Mouse (Mus musculus) neural tube, embryonic 11.5 days (tissue): ENCODE measurements around the gene Rora. TPM values are rescaled to one million over a fixed set of nuclear protein-coding genes. Genes with fewer than 3 reads are reported as not detected.
A peak's percentile ranks its signal among the peaks of the same experiment; 100 is the strongest.

Source experiments
- ATAC-seq: fragments of 200-750 bp; cut with Nextera tagmentation; 2 replicates; pipeline ENCODE4 v1.8.0; 2017; ENCODE audit warnings: moderate number of reproducible peaks, mild to moderate bottlenecking, moderate TSS enrichment, moderate library complexity; ENCODE audit not compliant: insufficient read depth, low FRiP score, low TSS enrichment
- DNase-seq: peaks from one replicate; pipeline ENCODE4 v3.0.0-alpha.2; 2015; ENCODE audit warnings: low spot score
- H3K27ac ChIP-seq: fragments of 300-500 bp; sonication (generic); 2 replicates; pipeline ENCODE4 v1.5.1; 2014; ENCODE audit warnings: low read depth, mild to moderate bottlenecking, low read length
- H3K27me3 ChIP-seq: fragments of 300-500 bp; sonication (generic); 2 replicates; pipeline ENCODE4 v1.6.1; 2014; ENCODE audit warnings: mild to moderate bottlenecking, low read length, mixed read lengths; ENCODE audit not compliant: control insufficient read depth, insufficient read depth
- H3K36me3 ChIP-seq: fragments of 300-500 bp; sonication (generic); 2 replicates; pipeline ENCODE4 v1.6.1; 2014; ENCODE audit warnings: mild to moderate bottlenecking, low read length, moderate library complexity, mixed read lengths; ENCODE audit not compliant: control insufficient read depth, insufficient read depth
- H3K4me1 ChIP-seq: fragments of 300-500 bp; sonication (generic); 2 replicates; pipeline ENCODE4 v1.6.1; 2014; ENCODE audit warnings: low read length, mixed read lengths; ENCODE audit not compliant: control insufficient read depth, insufficient read depth
- H3K4me2 ChIP-seq: fragments of 300-500 bp; sonication (generic); 2 replicates; pipeline ENCODE4 v1.6.1; 2014; ENCODE audit warnings: low read depth, mild to moderate bottlenecking, moderate library complexity
- H3K4me3 ChIP-seq: fragments of 300-500 bp; sonication (generic); 2 replicates; pipeline ENCODE4 v1.5.1; 2014; ENCODE audit warnings: low read depth, low read length
- H3K9ac ChIP-seq: fragments of 300-500 bp; sonication (generic); 2 replicates; pipeline ENCODE4 v1.6.1; 2014; ENCODE audit warnings: mild to moderate bottlenecking, low read length
- H3K9me3 ChIP-seq: fragments of 300-500 bp; sonication (generic); 2 replicates; pipeline ENCODE4 v1.6.1; 2016; ENCODE audit warnings: low read length; ENCODE audit not compliant: control insufficient read depth
- WGBS: fragments of 180-500 bp; shearing (Covaris S2); extraction: QIAGEN DNeasy Blood & Tissue Kit; methylation state at CpG from one replicate; pipeline ENCODE4 v1.1.7; 2014; 5-methylcytosine and 5-hydroxymethylcytosine counted together
- polyA plus RNA-seq: library from polyadenylated mRNA; unstranded; fragments of >200 nt; fragmentation: Nextera tagmentation; extraction: Ambion mirVana; gene quantifications from 2 replicates; pipeline ENCODE4 v1.2.1, GENCODE M21; 2014

Rora gene
- polyA plus RNA-seq, 1 experiment from 2014 or later: 3.2 TPM

GRCm38 (mm10) chr9:69104321-69104720, 450.7 kb downstream of the Rora start:
- no peak overlapping the region for H3K27ac ChIP-seq
- H3K4me2 ChIP-seq: no peak overlapping the region
- no peaks in the 10 kb centered on the region for H3K36me3 ChIP-seq
- H3K9me3 ChIP-seq: no peaks in the 10 kb centered on the region
- ATAC-seq (no peak), DNase-seq (no peak)
- H3K27me3 ChIP-seq: no peaks in the 10 kb centered on the region
- no peaks in the 10 kb centered on the region for H3K4me1 ChIP-seq
- no peak overlapping the region for H3K4me3 ChIP-seq
- H3K9ac ChIP-seq: no peak overlapping the region
- 81% methylated on average over 5 of the region's 5 CpGs for WGBS

DNA sequence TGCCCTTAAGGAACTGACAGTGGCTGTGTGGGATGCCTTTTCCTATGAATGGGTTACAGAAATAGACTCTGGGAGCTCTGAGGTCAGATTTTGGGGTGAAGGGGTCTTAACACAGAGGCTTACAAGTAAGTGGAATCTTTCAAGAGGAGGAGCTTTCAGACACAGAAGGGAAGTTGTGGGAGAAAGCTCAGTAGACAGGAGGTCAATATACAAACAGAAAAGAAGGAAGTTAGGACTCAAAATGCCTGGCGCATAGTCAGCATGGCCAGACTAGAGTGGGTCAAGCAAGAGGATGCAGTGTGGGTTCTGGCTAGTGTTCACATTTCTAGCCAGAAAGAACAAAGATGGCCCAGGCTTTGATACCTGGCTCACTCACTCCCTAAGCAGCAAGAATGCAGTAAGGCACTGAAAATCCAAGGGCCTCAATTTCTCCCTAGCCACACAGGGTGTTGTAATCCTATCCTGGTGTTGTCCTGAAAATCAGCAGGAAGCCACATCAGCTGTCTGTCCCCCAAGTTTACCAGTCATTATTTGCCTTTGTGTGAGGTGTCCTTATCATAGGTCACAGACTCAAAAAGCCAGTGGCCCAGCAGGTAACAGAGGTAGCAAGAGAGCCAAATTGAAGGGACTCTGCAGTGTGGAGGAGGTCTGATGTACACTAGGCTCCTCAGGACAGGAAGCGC, 456.2 kb downstream of the Rora start:
- Histone ChIP-seq H3K27ac (no peak overlapping the region), H3K36me3 (no peaks in the 10 kb centered on the region), H3K4me3 (no peak overlapping the region), H3K4me2 (no peak overlapping the region), H3K27me3 (no peaks in the 10 kb centered on the region), H3K4me1 (no peaks in the 10 kb centered on the region), H3K9me3 (no peaks in the 10 kb centered on the region), H3K9ac (no peak overlapping the region)
- DNase-seq (no peak), ATAC-seq (no peak)
- WGBS: 96% methylated on average over 2 of the region's 2 CpGs

- DNase-seq (no peak), ATAC-seq (no peak)
- Histone ChIP-seq H3K4me2 (no peak overlapping the region), H3K27me3 (no peaks in the 10 kb centered on the region), H3K9me3 (no peaks in the 10 kb centered on the region), H3K36me3 (no peaks in the 10 kb centered on the region), H3K9ac (no peak overlapping the region), H3K4me3 (no peak overlapping the region), H3K4me1 (no peaks in the 10 kb centered on the region), H3K27ac (no peak overlapping the region)
- 81% methylated on average over 5 of the region's 5 CpGs for whole genome bisulfite sequencing
Measured at GRCm38 (mm10) chr9:69110301-69110674, 456.7 kb downstream of the Rora start.

DNA sequence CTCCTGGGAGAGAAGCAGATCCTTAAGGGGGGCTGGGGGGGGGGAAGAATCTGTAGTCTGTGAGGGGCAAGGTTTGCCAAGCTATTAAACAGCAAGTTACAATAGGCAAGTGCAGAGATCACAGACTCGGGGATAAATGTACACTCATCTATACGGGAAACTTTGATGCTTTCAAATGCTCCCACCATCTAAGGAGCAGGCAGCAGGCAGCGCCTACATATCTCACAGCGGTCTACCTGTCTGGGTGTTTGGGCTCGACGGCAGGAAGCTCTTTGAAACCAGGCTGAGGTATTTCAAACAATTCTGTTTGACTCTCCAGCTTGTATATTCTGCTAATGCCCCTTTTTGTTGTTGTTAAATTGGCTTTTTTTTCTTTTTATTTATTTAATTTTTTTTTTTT, 457.1 kb downstream of the Rora start:
- Histone ChIP-seq H3K27ac (no peak overlapping the region), H3K4me2 (no peak overlapping the region), H3K9ac (no peak overlapping the region), H3K9me3 (no peaks in the 10 kb centered on the region), H3K4me3 (no peak overlapping the region), H3K27me3 (no peaks in the 10 kb centered on the region), H3K36me3 (no peaks in the 10 kb centered on the region), H3K4me1 (no peaks in the 10 kb centered on the region)
- whole genome bisulfite sequencing: 75% methylated on average over 6 of the region's 6 CpGs
- DNase-seq (no peak), ATAC-seq (no peak)

DNA sequence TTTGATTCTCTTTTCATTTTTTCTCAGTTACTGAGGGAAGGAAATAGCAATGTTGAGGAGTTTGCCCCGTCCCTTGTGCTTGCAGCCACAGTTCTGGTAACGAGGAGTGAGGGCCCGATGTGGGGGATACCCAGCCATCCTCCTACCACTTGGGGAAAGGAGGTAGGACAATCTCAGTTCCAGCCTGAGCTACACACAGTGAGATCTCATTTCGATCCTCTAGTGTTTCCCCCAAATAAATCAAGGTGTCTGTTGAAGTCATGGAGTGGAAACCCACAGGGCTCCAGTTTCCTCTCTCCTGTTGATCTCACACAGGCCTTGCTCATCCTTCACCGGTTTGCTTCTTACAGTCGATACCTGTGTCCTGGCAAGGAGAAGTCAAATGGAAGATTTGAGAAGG, 458.0 kb downstream of the Rora start:
- Histone ChIP-seq H3K9me3 (no peaks in the 10 kb centered on the region), H3K36me3 (no peaks in the 10 kb centered on the region), H3K27ac (no peak overlapping the region), H3K4me1 (no peaks in the 10 kb centered on the region), H3K9ac (no peak overlapping the region), H3K4me3 (no peak overlapping the region), H3K27me3 (no peaks in the 10 kb centered on the region), H3K4me2 (no peak overlapping the region)
- no peak for ATAC-seq
- no peak for DNase-seq
- WGBS: 71% methylated on average over 6 of the region's 6 CpGs

DNA sequence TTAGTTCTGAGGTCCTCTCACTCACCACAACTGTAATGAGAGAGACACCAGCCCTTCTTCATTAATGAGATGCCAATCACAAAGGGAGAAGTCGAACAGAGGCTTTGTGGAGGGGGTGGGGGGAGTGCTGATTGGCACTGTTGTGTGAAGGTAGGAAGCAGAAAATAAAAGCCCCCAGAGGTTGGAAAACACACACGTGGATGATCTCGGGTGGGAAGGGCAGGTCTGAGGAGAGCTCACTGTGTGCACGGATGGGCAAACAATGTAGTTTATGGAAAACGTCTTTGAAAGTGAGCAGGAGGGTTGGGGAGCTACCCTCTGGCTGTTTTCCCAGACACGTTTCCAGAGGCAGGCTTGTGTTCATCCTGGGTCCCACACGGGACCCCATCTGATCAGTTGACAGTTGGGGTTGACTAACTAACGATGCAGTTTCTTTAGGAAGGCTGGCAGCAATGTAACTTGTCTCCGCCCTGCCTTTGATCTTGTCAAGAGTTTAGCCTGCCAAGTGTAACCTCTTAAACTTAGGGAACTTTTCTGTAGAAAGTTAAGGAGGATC, 460.9 kb downstream of the Rora start:
- no peak overlapping the region for H3K4me2 ChIP-seq
- no peaks in the 10 kb centered on the region for H3K4me1 ChIP-seq
- no peaks in the 10 kb centered on the region for H3K9me3 ChIP-seq
- H3K27me3 ChIP-seq: no peaks in the 10 kb centered on the region
- no peak overlapping the region for H3K27ac ChIP-seq
- H3K9ac ChIP-seq: no peak overlapping the region
- DNase-seq (no peak), ATAC-seq (no peak)
- no peak overlapping the region for H3K4me3 ChIP-seq
- 39% methylated on average over 9 of the region's 9 CpGs for WGBS
- H3K36me3 ChIP-seq: no peaks in the 10 kb centered on the region

- 82% methylated on average over 2 of the region's 2 CpGs for WGBS
- no peak for DNase-seq
Measured at GRCm38 (mm10) chr9:69116740-69117139, 463.2 kb downstream of the Rora start.

DNA sequence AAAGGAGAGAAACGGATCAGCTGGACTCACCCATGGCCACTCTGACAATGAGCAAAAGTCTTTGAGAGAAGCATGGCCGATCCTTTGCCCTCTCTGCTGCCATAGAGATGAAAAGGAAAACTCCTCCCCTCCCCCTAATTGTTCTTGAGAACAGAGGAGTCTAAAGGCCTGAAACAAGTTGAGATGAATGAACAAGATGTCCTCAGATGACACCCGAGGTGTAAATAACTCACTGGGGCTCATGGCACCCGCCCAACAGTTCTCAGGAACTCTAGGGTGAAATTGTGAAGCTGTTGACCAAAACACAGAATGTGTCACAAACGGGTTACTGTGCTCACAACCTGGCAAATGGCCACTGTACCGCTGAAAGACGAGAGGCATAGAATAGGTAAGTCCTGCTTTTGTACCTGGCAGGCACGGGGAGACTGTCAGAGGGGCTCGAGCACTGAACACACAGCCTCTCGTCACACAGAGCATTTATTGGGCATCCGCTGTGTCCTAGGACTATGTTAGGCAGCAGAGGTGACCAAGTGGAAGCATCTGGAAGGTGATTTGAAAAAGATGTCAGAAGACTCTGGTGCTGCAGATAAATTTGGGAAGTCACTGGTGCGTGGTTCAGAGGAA, 467.6 kb downstream of the Rora start:
- Histone ChIP-seq H3K36me3 (no peaks in the 10 kb centered on the region), H3K27ac (no peak overlapping the region), H3K4me3 (no peak overlapping the region), H3K4me2 (no peak overlapping the region), H3K9me3 (no peaks in the 10 kb centered on the region), H3K27me3 (no peaks in the 10 kb centered on the region), H3K9ac (no peak overlapping the region), H3K4me1 (peaks cover 5% of the 10 kb centered on the region; the same call in 1 of the 2 replicates)
- ATAC-seq (peak; percentile 48), DNase-seq (no peak)
- 28% methylated on average over 12 of the region's 12 CpGs for WGBS

More at GRCm38 (mm10) chr9:69116740-69117139, 463.2 kb downstream of the Rora start:
- ATAC-seq: no peak
- H3K4me1 ChIP-seq: no peaks in the 10 kb centered on the region
- H3K27me3 ChIP-seq: no peaks in the 10 kb centered on the region
- no peak overlapping the region for H3K4me3 ChIP-seq
- no peaks in the 10 kb centered on the region for H3K9me3 ChIP-seq
- H3K27ac ChIP-seq: no peak overlapping the region
- H3K9ac ChIP-seq: no peak overlapping the region
- no peak overlapping the region for H3K4me2 ChIP-seq
- H3K36me3 ChIP-seq: no peaks in the 10 kb centered on the region
